Mouse (Mus musculus) forebrain, embryonic 15.5 days (tissue): ENCODE results near the gene Vti1a. TPM values are rescaled to one million over a fixed set of nuclear protein-coding genes. Genes with fewer than 3 reads are reported as not detected.

ENCODE experiments used
- ATAC-seq: fragments of 200-750 bp; cut with Nextera tagmentation; replicated peaks from 2 replicates; pipeline ENCODE4 v1.8.0; 2017; ENCODE audit warnings: mild to moderate bottlenecking, moderate TSS enrichment, moderate library complexity
- H3K27ac ChIP-seq: fragments of 300-500 bp; sonication (generic); replicated peaks from 2 replicates; pipeline ENCODE4 v1.5.1; 2015; ENCODE audit warnings: mild to moderate bottlenecking, inconsistent platforms
- H3K27me3 ChIP-seq: fragments of 300-500 bp; sonication (generic); 2 replicates; pipeline ENCODE4 v1.6.1; 2015; ENCODE audit warnings: inconsistent platforms
- H3K36me3 ChIP-seq: fragments of 300-500 bp; sonication (generic); 2 replicates; pipeline ENCODE4 v1.6.1; 2015; ENCODE audit warnings: mild to moderate bottlenecking, inconsistent platforms
- H3K4me1 ChIP-seq: fragments of 300-500 bp; sonication (generic); 2 replicates; pipeline ENCODE4 v1.6.1; 2015; ENCODE audit warnings: inconsistent platforms
- H3K4me2 ChIP-seq: fragments of 300-500 bp; sonication (generic); replicated peaks from 2 replicates; pipeline ENCODE4 v1.6.1; 2015; ENCODE audit warnings: mild to moderate bottlenecking, inconsistent platforms
- H3K4me3 ChIP-seq: fragments of 300-500 bp; sonication (generic); 2 replicates; pipeline ENCODE4 v1.5.1; 2015; ENCODE audit warnings: mild to moderate bottlenecking, inconsistent platforms
- H3K9ac ChIP-seq: fragments of 300-500 bp; sonication (generic); replicated peaks from 2 replicates; pipeline ENCODE4 v1.6.1; 2015; ENCODE audit warnings: mild to moderate bottlenecking, inconsistent platforms
- H3K9me3 ChIP-seq: fragments of 300-500 bp; sonication (generic); 2 replicates; pipeline ENCODE4 v1.6.1; 2016; ENCODE audit warnings: inconsistent platforms
- whole genome bisulfite sequencing: fragments of 180-500 bp; shearing (Covaris S2); methylation state at CpG from one replicate; pipeline ENCODE4 v1.1.7; 2015; ENCODE audit warnings: mixed read lengths; 5-methylcytosine and 5-hydroxymethylcytosine counted together
- polyA plus RNA-seq: library from polyadenylated mRNA; unstranded; fragments of >200 nt; fragmentation: Nextera tagmentation; extraction: Ambion mirVana; gene quantifications from 2 replicates; pipeline ENCODE4 v1.2.1, GENCODE M21; 2015

Gene Vti1a
- polyA plus RNA-seq, 1 experiment from 2014 or later: 29.7 TPM

DNA sequence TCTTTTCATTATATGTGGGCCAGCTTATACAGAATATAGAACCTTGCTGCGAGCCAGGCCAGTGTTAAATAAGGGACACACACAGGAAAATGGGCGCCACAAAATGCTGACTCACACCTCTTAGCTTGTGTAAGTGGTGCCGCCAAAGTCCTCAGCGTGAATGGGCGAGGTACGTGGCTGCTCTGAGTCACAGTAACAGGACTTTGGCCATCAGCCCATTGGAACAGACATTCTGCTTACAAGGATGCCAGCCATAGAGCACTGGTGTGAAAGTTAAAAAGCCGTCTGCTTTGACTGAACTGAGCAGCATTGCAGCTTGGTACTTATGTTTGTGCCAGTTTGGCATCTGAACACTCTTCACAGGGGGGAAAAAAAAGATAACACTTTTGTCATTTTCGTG lies 107.9 kb downstream of the Vti1a start:
- Histone ChIP-seq H3K9me3 (no peaks in the 10 kb centered on the region), H3K4me3 (no peak overlapping the region), H3K4me1 (peaks cover 35% of the 10 kb centered on the region), H3K36me3 (no peaks in the 10 kb centered on the region), H3K27ac (peak overlapping the region; percentile 33; the same call in 1 of the 2 replicates), H3K9ac (no peak overlapping the region), H3K27me3 (no peaks in the 10 kb centered on the region), H3K4me2 (no peak overlapping the region)
- WGBS: 24% methylated on average over 8 of the region's 8 CpGs
- peak; percentile 88 for ATAC-seq

DNA sequence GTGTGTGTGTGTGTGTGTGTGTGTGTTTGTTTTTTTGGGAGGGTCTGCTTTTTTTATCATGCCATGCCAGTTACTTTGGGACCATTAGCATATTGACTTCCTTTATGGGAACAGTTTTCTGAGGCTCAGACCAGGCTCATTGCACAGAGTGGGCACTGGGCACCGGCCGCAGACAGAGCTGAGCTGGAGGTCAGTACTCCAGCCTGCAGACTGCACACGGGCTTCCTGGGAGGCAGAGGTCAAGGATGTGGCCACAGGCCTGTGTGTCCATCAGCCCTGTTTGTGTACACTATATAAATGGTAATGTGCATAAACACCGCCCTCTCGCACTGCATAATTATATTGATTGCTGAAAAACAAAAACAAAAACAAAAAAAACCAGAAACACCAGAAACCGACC lies 108.4 kb downstream of the Vti1a start:
- Histone ChIP-seq H3K4me1 (peaks cover 35% of the 10 kb centered on the region), H3K27me3 (no peaks in the 10 kb centered on the region), H3K4me3 (no peak overlapping the region), H3K36me3 (no peaks in the 10 kb centered on the region), H3K27ac (peak overlapping the region; percentile 33; the same call in 1 of the 2 replicates), H3K9ac (no peak overlapping the region), H3K4me2 (no peak overlapping the region), H3K9me3 (no peaks in the 10 kb centered on the region)
- ATAC-seq: no peak
- 59% methylated on average over 6 of the region's 6 CpGs for WGBS

GRCm38 (mm10) chr19:55440306-55440705 lies 124.2 kb downstream of the Vti1a start:
- Histone ChIP-seq H3K36me3 (no peaks in the 10 kb centered on the region), H3K27ac (no peak overlapping the region), H3K4me3 (no peak overlapping the region), H3K4me1 (no peaks in the 10 kb centered on the region), H3K27me3 (no peaks in the 10 kb centered on the region), H3K9ac (no peak overlapping the region), H3K9me3 (no peaks in the 10 kb centered on the region), H3K4me2 (no peak overlapping the region)
- 81% methylated on average over 3 of the region's 3 CpGs for WGBS
- ATAC-seq: no peak

GRCm38 (mm10) chr19:55443618-55444017 lies 127.5 kb downstream of the Vti1a start:
- Histone ChIP-seq H3K4me3 (no peak overlapping the region), H3K4me1 (0 out of 2 replicates have a peak, but pooled peaks cover 1% of the 10 kb centered on the region), H3K9ac (no peak overlapping the region), H3K27ac (no peak overlapping the region), H3K4me2 (no peak overlapping the region), H3K36me3 (no peaks in the 10 kb centered on the region), H3K9me3 (no peaks in the 10 kb centered on the region), H3K27me3 (no peaks in the 10 kb centered on the region)
- no peak for ATAC-seq
- WGBS: 72% methylated on average over 8 of the region's 8 CpGs

- no peak overlapping the region for H3K27ac ChIP-seq
- no peak overlapping the region for H3K9ac ChIP-seq
- H3K4me2 ChIP-seq: peak overlapping the region; percentile 32
- WGBS: 10% methylated on average over 13 of the region's 13 CpGs
- no peaks in the 10 kb centered on the region for H3K36me3 ChIP-seq
- H3K9me3 ChIP-seq: no peaks in the 10 kb centered on the region
- H3K27me3 ChIP-seq: no peaks in the 10 kb centered on the region
- ATAC-seq: peak; percentile 71; the same call in 1 of the 2 replicates
- H3K4me1 ChIP-seq: peaks cover 11% of the 10 kb centered on the region
- no peak overlapping the region for H3K4me3 ChIP-seq
Measured at GRCm38 (mm10) chr19:55449084-55449483, 133.0 kb downstream of the Vti1a start.

GRCm38 (mm10) chr19:55449506-55449905 lies 133.4 kb downstream of the Vti1a start:
- H3K36me3 ChIP-seq: no peaks in the 10 kb centered on the region
- no peak overlapping the region for H3K4me3 ChIP-seq
- H3K9me3 ChIP-seq: no peaks in the 10 kb centered on the region
- peaks cover 11% of the 10 kb centered on the region for H3K4me1 ChIP-seq
- no peak overlapping the region for H3K9ac ChIP-seq
- ATAC-seq: no peak
- no peaks in the 10 kb centered on the region for H3K27me3 ChIP-seq
- no peak overlapping the region for H3K27ac ChIP-seq
- WGBS: 19% methylated on average over 6 of the region's 6 CpGs
- H3K4me2 ChIP-seq: peak overlapping the region; percentile 32; the same call in 1 of the 2 replicates

DNA sequence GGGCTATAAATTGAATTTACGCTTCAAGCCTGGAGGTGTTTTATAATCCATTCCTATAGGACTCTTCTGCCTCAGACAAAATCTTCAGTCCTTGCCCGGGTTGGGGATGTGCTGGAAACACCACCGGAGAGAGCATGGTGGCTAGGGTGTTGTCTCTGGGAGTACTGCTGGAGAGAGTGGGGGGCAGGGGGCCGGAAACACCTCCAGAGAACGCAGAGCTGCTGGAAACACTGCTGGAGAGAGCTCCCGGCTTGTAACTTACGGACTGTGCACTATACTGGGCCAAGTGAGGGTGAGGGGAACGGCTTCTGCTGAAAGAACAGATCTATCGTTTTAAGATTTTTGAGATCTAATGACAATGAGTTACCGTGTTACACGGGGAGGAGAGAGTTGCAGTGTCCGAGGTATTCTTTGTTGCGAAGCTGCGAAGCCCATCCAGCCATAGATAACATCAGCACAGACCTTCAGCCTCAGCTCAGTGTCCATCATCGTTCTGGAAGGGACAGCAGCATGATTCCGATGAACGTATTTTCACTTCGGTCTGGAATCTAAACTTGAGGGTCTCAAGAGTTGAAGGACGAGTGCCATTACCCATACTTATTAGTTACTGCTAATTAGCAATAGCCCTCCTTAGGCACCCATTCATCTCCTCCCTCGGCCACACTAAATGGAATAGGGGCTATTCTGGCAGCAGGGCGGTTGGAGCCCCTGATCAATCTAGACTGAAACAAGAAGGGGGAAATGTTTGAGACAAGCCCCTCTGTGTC lies 140.4 kb downstream of the Vti1a start:
- peak overlapping the region; percentile 8; the same call in 1 of the 2 replicates for H3K4me2 ChIP-seq

DNA sequence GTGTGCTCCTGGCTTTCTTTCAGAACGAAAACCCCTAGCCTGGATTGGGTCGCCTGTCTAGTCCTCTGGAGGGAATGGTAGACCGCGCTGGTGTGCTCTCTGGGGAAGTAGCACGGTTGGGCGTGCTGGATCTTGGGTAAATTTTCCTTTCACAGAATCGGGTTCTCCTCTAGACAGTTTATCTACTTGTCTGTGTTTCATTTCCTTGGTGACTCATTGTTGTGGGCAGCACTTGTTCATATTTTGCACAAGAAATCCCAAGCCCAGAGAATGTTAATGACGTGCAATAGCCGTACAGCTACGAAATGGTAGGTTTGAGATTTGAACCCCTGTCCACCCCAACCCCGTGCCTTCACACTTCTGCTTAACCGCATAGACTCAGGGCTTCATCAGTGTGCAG lies 145.9 kb downstream of the Vti1a start:
- Histone ChIP-seq H3K9ac (no peak overlapping the region), H3K9me3 (no peaks in the 10 kb centered on the region), H3K4me3 (no peak overlapping the region), H3K4me2 (no peak overlapping the region), H3K36me3 (no peaks in the 10 kb centered on the region), H3K27me3 (no peaks in the 10 kb centered on the region), H3K4me1 (peaks cover 5% of the 10 kb centered on the region; the same call in 1 of the 2 replicates), H3K27ac (no peak overlapping the region)
- ATAC-seq: no peak
- 93% methylated on average over 12 of the region's 12 CpGs for WGBS

More for the DNA sequence above, 140.4 kb downstream of the Vti1a start:
- H3K9ac ChIP-seq: no peak overlapping the region
- no peak overlapping the region for H3K27ac ChIP-seq
- no peaks in the 10 kb centered on the region for H3K27me3 ChIP-seq
- 22% methylated on average over 21 of the region's 21 CpGs for WGBS
- H3K4me1 ChIP-seq: peaks cover 15% of the 10 kb centered on the region
- no peak for ATAC-seq
- H3K4me3 ChIP-seq: no peak overlapping the region
- no peaks in the 10 kb centered on the region for H3K9me3 ChIP-seq
- H3K36me3 ChIP-seq: no peaks in the 10 kb centered on the region

DNA sequence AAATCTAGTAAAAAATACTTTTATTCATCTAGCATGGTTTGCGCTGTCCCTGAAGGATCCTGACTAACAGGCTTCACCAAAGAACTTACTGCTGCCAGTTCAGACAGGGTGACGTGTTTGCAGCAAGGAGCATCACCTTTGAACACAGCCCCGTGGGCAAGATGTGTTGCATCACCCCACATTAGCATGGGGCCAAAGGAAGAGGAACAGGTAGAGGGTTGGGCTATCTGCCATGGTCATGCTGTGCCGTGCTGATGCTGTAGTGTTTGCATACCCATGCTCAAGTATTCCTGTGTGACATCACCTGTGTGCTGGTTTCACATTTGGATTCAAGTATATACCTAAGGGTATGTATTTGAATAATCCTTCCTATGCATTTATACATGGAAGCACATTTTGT lies 147.6 kb downstream of the Vti1a start:
- no peaks in the 10 kb centered on the region for H3K27me3 ChIP-seq
- ATAC-seq: no peak
- H3K36me3 ChIP-seq: no peaks in the 10 kb centered on the region
- H3K4me2 ChIP-seq: no peak overlapping the region
- WGBS: 89% methylated on average over 4 of the region's 4 CpGs
- no peak overlapping the region for H3K27ac ChIP-seq
- H3K9me3 ChIP-seq: no peaks in the 10 kb centered on the region
- H3K4me3 ChIP-seq: no peak overlapping the region
- no peaks in the 10 kb centered on the region for H3K4me1 ChIP-seq
- H3K9ac ChIP-seq: no peak overlapping the region

- Histone ChIP-seq H3K9ac (no peak overlapping the region; the same call in 1 of the 2 replicates), H3K9me3 (no peaks in the 10 kb centered on the region), H3K4me1 (peaks cover 10% of the 10 kb centered on the region), H3K27me3 (no peaks in the 10 kb centered on the region), H3K27ac (no peak overlapping the region), H3K4me2 (no peak overlapping the region), H3K36me3 (no peaks in the 10 kb centered on the region), H3K4me3 (no peak overlapping the region)
- WGBS: 29% methylated on average over 21 of the region's 21 CpGs
- ATAC-seq: 0 out of 2 replicates have a peak, but pooled peaks have one; percentile 19
Measured at GRCm38 (mm10) chr19:55469301-55470051, 153.4 kb downstream of the Vti1a start.

GRCm38 (mm10) chr19:55472582-55472981 lies 156.5 kb downstream of the Vti1a start:
- WGBS: 71% methylated on average over 8 of the region's 8 CpGs
- no peak for ATAC-seq
- no peaks in the 10 kb centered on the region for H3K27me3 ChIP-seq
- no peak overlapping the region for H3K4me3 ChIP-seq
- H3K9me3 ChIP-seq: no peaks in the 10 kb centered on the region
- no peak overlapping the region for H3K27ac ChIP-seq
- no peak overlapping the region for H3K9ac ChIP-seq
- H3K4me1 ChIP-seq: peaks cover 10% of the 10 kb centered on the region
- no peak overlapping the region for H3K4me2 ChIP-seq
- no peaks in the 10 kb centered on the region for H3K36me3 ChIP-seq

DNA sequence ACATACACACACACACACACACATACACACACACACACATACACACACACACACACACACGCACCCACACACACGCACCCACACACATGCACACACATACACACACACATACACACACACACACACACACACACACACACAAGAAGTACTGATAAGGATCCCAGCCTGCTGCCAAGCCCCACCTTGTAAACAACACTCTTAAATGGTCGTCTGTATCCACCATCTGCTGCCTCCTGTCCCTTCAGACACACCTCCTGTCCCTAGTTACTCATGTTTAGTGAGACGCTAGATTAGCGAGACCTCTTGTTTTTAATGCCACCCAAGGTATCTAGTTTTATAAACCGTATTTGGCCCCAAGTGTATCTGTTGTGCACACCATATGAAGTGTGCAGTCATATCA lies 158.1 kb downstream of the Vti1a start:
- Histone ChIP-seq H3K9me3 (no peaks in the 10 kb centered on the region), H3K9ac (no peak overlapping the region), H3K4me2 (no peak overlapping the region), H3K36me3 (no peaks in the 10 kb centered on the region), H3K27ac (no peak overlapping the region), H3K4me1 (peaks cover 6% of the 10 kb centered on the region), H3K27me3 (no peaks in the 10 kb centered on the region), H3K4me3 (no peak overlapping the region)
- 65% methylated on average over 5 of the region's 6 CpGs for WGBS
- ATAC-seq: no peak
